Mouse (Mus musculus) adrenal gland, postnatal 14 days (tissue): ENCODE results near the gene Snhg11. TPM values are rescaled to one million over a fixed set of nuclear protein-coding genes. Genes with fewer than 3 reads are reported as not detected.
A peak's percentile ranks its signal among the peaks of the same experiment; 100 is the strongest.
"Not testable (repeated sequence)": the region's sequence is repeated elsewhere in the genome, so short reads cannot be mapped to it uniquely, and the experiment has no call there.

Experiments used
- DNase-seq: peaks from one replicate; pipeline ENCODE4 v3.0.0; 2021; ENCODE audit warnings: mixed read lengths
- total RNA-seq: library from RNA; stranded (reverse); gene quantifications from 2 replicates; pipeline ENCODE4 v1.2.3, GENCODE M21; 2021

The Snhg11 gene
- total RNA-seq, 1 experiment from 2014 or later, result 3.5 TPM

- DNase-seq, result no peak
Observed at GRCm38 (mm10) chr2:158369474-158370172, 5.8 kb upstream of the Snhg11 start.

DNA sequence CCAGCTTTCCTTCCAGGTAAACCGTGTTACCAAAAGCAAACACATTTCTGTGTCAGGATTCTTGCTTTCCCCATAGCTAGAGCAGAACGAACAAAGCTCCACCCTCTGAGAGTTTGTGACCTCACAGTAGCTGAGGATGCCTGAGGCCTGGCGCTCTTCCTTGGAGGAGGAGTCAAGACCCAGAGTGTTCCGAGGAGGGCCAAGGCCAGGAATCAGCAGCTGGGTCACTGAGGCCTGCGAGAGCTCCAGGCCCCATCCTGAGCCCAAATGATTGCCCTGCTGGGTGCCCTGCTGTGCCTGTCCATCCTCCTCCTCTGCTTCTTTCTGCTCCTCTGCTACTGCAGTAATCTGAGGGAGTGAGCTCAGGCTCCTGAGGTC is 5.3 kb upstream of the Snhg11 start:
- peak; percentile 43 for DNase-seq

DNA sequence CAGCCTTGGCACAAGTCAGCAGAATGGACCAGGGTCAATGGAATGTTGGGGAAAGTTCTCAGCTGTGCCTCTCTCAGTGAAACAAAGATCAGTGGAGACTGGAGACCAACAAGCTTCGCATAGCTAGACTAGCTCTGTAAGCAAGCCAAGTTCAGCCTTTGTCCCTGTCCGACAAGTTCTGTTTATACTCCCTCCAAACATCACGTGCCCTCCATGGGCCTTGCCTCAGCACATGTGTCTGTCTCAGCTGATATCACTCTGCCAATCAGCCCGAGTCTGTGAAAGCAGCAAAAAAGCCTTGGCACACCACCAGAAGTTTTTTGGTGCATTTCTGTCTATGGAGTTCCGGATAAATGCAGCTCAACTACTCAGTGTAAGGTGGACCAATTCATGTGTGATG is 2.4 kb upstream of the Snhg11 start:
- no peak for DNase-seq

- DNase-seq, result no peak
Observed at GRCm38 (mm10) chr2:158373516-158373915, 1.9 kb upstream of the Snhg11 start.

DNA sequence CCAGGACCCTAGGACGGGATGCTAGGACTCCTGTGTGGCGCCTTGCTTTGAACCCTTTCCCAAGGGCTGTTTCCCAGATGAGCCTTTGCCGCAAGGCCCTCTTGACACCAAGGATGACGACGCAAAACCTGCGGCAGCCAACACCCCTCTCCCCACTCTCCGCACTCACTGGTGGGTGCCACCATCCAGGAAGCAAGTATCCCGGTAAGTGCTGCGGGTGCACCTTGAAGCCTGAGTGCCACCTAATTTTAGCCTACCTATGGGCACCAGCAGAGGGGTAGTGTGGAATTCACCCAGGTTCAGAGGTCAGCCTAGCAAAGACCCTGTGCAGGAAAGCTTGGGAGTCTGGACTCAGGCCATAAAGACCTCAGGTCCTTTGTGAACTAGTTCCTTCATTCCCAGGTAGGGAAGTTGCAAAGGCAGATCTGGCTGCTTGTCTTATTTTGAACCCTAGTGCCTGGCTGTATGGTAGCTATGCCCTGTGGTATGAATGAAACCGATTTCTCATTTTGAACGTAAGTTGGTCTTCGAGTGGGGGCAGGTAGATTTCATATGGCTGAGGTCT is 767 bp downstream of the Snhg11 start:
- no peak for DNase-seq

DNA sequence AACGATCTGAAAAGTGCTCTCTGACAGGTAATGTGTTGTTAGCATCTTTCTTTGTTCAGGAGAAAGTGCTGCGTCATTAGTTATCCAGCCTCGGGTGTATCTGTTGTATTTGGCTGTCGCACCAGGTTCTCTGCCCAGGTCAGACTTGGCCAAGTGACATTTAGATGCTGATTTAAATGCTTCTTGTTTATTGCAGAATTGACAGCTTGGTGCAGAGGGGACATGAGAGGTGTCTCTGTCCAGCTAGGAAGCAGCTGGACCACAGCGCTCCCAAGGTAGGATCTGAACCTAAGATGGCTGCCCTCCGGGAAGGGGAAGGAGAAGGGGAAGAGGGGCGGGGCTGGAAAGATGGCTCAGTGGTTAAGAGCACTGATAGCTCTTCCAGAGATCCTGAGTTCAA is 1.4 kb downstream of the Snhg11 start:
- DNase-seq, result no peak

DNA sequence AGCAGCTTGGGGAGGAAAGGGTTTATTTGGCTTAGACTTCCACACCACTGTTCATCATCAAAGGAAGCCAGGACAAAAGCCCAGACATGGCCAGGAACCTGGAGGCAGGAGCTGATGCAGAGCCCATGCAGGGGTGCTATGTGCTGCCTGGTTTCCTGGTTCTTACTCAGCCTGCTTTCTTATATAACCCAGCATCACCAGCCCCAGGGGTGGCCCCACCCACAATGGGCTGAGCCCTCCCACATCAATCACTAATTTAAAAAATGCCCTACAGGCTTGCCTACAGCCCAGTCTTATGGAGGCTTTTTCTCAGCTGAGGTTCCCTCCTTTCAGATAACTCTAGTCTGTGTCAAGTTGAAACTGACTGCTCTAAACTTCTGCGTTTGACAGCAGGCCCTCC is 2.4 kb downstream of the Snhg11 start:
- no peak for DNase-seq

DNA sequence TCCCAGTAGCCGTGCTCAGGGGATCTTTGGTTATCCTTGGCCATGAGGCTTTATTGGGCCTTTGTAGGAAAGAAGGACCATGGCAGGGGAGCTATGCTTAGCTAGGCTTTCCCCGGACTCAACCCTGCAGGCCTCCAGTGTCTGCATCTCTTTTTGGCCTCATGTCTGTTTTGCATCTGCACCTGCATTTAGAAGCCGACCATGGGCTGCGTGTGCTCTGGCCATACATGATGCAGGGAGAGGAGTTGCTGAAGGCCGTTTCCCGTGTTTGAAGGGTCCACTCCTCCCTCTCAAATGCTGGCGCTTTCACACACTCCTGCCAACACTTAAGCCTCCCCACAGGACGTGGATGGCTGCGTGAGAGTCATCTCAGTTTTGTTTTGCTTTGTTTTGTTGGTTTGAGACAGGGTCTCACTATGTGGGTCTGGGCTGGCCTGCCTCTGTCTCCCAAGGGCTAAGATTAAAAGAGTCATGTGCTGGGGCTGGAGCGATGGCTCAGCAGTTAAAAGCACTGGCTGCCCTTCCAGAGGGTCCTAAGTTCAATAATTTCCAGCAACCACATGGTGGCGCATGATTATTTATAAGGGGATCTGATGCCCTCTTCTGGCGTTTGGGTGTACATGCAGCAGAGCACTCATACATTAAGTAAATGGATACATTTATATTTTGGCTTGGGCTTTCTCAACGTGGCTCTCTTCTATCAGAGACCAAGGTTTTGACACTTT is 4.1 kb downstream of the Snhg11 start:
- DNase-seq, result peak; percentile 70

GRCm38 (mm10) chr2:158386072-158386471 is 10.6 kb downstream of the Snhg11 start:
- no peak for DNase-seq

- DNase-seq, result no peak
Observed at GRCm38 (mm10) chr2:158389421-158389820, 14.0 kb downstream of the Snhg11 start.

GRCm38 (mm10) chr2:158396369-158396768 is 20.9 kb downstream of the Snhg11 start:
- DNase-seq, result no peak

DNA sequence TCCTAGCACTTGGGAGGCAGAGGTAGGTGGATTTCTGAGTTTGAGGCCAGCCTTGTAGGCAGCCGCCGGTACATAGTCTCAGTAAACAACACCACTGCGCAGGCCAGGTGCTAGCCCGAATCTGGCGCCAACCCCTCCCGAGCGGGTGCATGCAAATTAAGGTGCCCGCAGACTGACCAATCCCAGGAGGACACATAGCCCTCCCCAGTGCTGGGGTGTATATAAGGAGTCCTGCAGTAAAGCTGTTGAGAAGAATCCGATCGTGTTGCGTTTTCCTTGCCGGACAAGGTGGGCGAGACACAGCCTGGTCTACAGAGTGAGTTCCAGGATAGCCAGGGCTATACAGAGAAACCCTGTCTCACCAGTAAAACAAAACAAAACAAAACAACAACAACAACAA is 21.7 kb downstream of the Snhg11 start:
- not testable (repeated sequence) for DNase-seq

- no peak for DNase-seq
Observed at GRCm38 (mm10) chr2:158402915-158403314, 27.5 kb downstream of the Snhg11 start.

DNA sequence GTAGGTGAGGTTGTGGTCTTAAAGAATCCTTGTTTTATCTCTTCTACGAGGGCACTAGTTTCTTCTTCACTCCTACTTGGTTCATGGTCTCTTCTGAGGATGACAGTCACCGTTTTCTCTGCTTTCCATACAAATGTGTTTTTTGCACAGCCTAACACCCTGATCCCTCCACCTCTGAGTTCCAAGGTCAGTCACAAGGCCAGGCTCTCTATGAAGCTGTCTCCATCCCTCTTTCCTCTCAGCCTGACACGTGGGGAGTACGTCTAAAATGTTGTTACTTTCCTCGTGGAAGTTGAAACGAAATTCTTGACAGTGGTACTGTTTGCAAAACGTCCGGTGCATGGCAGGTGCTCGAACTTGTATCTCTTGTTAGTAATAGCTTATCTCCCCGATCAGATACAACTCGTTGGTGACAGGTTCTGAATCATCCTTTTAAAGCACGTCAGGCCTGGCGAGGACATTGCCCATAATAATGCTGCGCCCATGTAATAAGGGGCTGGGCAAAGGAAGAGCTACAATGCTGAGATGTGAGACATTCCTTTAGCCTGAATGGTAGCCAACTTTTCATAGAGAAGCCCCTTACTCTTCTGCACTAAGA is 33.7 kb downstream of the Snhg11 start:
- no peak for DNase-seq

DNA sequence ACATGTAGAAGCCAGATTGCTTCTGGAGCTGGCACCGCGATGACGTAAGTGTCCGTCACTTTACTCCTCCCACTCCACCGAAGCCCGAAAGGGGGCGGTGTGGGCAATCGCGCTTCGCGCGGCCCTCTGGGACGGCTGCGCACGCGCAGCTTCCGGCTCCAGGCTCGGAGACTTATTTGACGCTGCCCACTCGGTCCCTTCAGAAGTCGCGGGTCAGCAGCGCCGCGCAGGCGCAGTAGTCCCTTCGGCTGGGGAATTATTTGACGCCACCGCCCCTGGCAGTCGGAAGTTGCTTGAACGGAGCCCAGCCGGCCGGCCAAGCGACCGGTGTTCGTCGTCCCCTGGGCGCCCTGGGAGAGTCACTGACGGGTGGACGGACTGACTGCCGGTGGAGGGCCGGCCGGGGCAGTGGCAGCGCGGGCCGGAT is 34.2 kb downstream of the Snhg11 start, which contains the start of gene Ralgapb:
Gene Ralgapb, plus strand, starts transcription at position 254 of the 427 bp plus-strand sequence.
- peak; percentile 99 for DNase-seq

DNA sequence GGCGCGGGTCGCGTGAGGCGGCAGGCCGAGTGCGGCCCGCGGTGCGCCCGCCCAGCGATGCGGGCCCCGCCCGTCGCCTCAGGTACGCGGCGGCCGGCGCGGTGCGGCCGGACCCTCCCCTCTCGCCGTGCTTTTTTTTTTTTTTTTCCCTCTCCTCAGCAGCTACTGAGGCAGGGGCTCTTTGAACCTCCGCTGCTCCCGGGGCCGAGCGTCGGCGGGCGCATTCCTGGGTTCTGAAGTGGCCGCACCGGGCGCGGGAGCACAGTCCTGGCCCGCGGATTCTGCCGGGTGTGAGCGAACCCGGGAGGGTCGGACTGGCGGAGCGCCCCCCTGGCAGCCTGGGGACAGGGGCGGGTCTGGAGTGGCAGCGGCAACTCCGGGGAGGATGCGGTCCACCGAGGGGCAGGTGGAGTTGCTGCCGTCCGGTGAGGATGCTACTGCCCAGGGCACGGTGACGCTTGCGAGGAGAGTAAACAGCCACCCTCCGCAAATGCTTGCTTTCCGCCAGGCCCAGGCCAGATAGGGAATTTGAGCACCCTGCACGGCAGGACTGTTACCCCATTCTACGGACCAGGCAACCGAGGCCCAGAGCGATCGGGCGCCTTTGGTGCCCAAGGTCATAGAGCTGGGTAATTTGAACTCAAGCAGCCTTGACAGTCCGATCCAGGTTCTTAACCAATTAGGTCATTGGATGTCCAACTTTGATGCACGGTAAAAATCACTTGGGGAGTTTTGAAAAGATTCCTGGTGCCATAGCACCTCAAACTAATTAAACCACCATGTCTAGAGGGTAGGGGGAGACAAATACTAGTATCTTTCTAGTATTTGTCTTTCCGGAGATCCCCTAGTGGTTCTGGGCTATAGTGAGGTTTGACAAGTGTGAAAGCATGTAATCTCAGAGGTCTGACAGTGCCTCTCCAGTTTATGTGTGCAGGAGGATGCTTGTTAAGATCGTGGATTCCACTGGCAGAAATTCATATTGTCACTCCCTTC is 34.9 kb downstream of the Snhg11 start:
- peak; percentile 59 for DNase-seq

- DNase-seq, result no peak
Observed at GRCm38 (mm10) chr2:158413240-158413639, 37.8 kb downstream of the Snhg11 start.

GRCm38 (mm10) chr2:158415826-158416225 is 40.4 kb downstream of the Snhg11 start:
- no peak for DNase-seq

- DNase-seq, result no peak
Observed at GRCm38 (mm10) chr2:158418663-158419062, 43.2 kb downstream of the Snhg11 start.
